Mouse (Mus musculus) embryonic fibroblast, embryonic 13.5 days (primary cell): ENCODE measurements around the gene Lamc3.

Experiments used
- CTCF ChIP-seq: IDR thresholded peaks from 2 replicates; pipeline ENCODE4 v1.5.1; 2011; ENCODE audit warnings: mild to moderate bottlenecking, control low read depth, low read length, moderate library complexity, borderline replicate concordance; ENCODE audit not compliant: insufficient read depth
- POLR2A ChIP-seq: IDR thresholded peaks from 2 replicates; pipeline ENCODE4 v1.6.1; 2011; ENCODE audit warnings: low read depth, mild to moderate bottlenecking, control low read depth, low read length, moderate library complexity

GRCm38 (mm10) chr2:31972589-31972988 is 85.5 kb downstream of the Lamc3 start:
- TF ChIP-seq CTCF: no peak
- no peak for TF ChIP-seq POLR2A
